Mouse (Mus musculus) testis, adult 2 months (tissue): ENCODE measurements around the gene Itpr1.

Experiments used
- CTCF ChIP-seq: fragments of 200-500 bp; IDR thresholded peaks from 2 replicates; pipeline ENCODE4 v1.5.1; 2012; ENCODE audit warnings: low read depth, mild to moderate bottlenecking, inconsistent platforms, low read length, moderate library complexity; ENCODE audit not compliant: control insufficient read depth, insufficient read depth, insufficient replicate concordance
- POLR2A ChIP-seq: fragments of 200-500 bp; IDR thresholded peaks from 2 replicates; pipeline ENCODE4 v1.6.1; 2012; ENCODE audit warnings: low read depth, mild to moderate bottlenecking, inconsistent platforms, low read length, moderate library complexity; ENCODE audit not compliant: control insufficient read depth

DNA sequence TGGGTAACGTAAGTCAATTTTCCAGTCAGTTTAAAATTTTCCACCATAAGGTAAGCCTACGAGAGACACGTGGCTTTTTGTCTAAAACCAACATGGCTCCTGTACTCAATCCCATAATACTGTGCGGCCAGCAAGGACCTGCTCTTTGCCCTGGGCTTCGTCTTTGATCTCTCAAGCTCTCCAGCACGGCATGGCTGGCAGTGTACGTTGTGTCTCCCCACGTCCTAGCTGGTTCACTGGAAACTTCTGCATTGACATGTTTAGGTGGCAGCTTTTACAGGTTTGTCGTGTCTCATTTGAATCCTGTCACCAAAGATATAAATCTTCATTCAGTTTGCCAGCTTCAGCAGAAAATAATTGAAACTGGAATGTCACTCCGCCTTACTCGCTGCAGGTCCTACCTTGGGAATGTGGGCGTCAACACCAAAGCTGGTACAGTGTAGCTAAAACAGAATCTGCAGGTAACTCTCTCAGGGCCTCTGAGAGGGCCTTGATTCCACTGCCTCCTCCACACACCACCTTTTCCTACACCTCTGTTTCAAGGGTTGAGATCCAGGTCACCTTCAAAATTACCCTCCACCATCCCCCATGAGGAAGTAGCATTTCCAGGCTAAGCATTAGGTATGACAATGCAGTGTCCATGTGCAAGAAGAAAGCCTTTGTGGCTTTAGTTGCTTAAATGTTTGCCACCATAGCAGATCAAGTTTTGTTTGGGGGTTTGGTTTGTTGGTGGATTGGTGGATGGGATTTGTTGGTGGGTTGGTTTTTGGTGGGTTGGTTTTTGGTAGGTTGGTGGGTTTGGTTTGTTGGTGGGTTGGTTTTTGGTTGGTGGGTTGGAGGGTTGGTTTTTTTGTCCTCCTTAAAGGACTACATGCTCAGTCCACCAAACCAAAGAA, 339.1 kb downstream of the Itpr1 start:
- TF ChIP-seq CTCF = no peak
- no peak for TF ChIP-seq POLR2A
